Mouse (Mus musculus) brown adipose tissue, adult 24 weeks (tissue): Measurements from ENCODE around the gene Cd83. TPM values are rescaled to one million over a fixed set of nuclear protein-coding genes. Genes with fewer than 3 reads are reported as not detected.

ENCODE experiments used
- H3K27ac ChIP-seq: fragments of 200-500 bp; replicated peaks from 2 replicates; pipeline ENCODE4 v1.5.1; 2012; ENCODE audit warnings: low read depth, mild to moderate bottlenecking, low read length
- H3K4me1 ChIP-seq: fragments of 200-500 bp; 2 replicates; pipeline ENCODE4 v1.6.1; 2012; ENCODE audit warnings: low read length, mixed read lengths; ENCODE audit not compliant: control insufficient read depth, insufficient read depth, insufficient read length
- H3K4me3 ChIP-seq: fragments of 200-500 bp; 2 replicates; pipeline ENCODE4 v1.5.1; 2012; ENCODE audit warnings: low read depth, mild to moderate bottlenecking, low read length, moderate library complexity; ENCODE audit not compliant: insufficient read depth
- polyA plus RNA-seq: library from polyadenylated mRNA; stranded (reverse); fragments of >200 nt; gene quantifications from 2 replicates; pipeline ENCODE4 v1.2.4, GENCODE M21; 2012; ENCODE audit not compliant: missing spikeins, insufficient read depth, insufficient read length

Gene Cd83
- polyA plus RNA-seq, 1 experiment, result 6.7 TPM

DNA sequence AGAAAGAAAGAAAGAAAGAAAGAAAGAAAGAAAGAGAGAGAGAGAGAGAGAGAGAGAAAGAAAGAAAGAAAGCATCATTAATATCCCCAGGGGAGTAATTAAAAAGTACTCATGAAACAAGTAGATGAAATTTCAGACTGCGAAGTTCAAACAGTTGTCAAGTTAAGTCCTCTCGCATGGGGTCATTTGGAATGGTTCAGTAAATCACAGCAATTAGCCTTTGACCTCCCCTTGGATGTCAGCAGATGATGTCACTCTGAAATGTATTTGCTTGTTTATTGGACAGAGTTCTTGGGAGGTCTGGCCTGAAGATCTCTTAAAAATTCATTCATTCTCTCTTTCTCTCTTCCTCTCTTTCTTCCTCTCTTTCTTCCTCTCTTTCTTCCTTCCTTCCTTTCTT lies 2.7 kb downstream of the Cd83 start:
- no peak overlapping the region for H3K4me3 ChIP-seq
- H3K4me1 ChIP-seq, result peaks cover 4% of the 10 kb centered on the region
- no peak overlapping the region for H3K27ac ChIP-seq

DNA sequence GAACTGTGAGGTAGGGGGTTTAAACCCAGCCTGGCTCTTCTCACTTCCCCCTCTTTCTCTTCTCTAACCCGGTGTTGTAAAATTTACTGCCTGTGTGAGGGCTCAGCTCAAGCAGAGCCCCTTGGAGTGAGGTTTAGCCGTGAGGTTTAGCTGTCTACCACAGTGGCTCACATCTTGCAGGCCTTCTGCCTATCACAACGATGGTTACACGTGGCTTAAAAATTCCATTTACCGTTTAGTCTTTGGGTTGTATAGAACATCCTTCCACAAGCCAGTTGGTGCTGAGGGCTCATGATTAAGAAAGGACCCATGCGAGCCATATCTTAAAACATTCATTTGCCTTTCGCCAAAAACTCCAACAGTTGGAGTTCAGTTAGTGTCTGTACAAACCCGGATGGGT lies 3.5 kb downstream of the Cd83 start:
- peaks cover 4% of the 10 kb centered on the region for H3K4me1 ChIP-seq
- H3K27ac ChIP-seq, result peak overlapping the region; percentile 69
- H3K4me3 ChIP-seq, result no peak overlapping the region

DNA sequence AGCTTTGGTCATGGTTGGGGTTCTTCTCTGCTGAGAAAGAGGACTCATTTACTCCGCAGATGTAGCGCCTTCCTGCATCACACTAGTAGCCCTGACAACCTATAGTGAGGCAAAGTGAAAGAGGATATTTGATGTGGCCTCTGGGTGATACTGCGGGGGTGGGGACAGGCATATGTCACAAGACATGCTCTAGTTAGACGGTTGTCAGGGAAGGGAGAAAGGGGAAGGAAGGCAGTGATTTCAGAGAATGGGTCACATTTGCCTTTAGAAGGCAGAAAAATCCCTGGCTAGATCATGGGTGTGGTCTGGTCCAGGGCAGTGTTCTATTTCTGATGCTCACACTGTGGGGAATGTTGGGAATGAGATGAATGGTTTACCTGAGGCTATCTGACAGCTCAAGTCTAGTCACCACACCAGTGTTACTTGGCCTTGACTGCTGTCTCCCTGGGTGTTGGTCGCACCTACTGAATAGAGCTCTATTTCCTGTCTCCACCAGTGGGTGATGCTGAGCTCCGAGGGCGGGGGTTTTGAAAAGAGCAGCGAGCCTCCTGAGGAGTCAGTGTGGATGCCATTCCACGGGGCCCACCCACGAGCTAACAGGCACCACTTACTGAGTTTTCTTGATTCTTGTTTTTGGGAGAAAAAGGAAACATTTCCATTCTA lies 4.5 kb downstream of the Cd83 start:
- peak overlapping the region; percentile 69 for H3K27ac ChIP-seq
- peaks cover 4% of the 10 kb centered on the region for H3K4me1 ChIP-seq

DNA sequence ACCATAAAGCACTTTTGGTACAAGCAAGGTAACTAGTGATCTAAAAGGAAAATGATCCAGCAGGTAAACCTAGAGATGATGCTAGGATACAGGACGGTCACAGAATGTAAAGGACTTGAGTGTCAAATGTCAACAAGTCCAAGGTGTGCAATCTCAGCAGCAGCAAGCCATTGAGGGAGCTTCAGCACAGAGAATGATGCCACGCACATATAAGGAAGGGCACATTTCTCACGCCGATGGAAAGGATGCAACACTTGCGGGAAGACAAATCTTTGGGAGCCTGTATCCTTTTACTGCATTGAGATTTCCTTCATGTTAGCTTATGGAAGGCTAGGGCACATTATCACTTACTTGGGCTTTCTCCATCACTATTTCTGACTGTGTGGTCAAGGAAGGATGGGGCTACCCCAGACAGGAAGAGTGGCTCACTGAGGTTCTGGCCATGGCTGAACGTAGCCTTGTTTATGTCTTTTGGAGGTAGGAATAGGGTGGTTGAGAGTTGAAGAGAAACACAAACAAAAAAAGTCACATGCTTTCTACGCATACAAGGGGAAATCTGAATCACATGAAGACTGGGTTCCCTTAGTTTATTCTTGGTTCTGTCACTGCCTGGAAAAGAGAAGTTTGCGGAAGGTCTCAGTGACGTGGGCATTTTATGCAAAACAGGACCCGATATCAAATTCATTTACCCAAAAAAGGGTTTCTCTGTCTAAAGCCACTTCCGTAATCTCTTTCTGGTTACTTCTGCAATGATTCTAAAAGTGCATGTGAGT lies 5.8 kb downstream of the Cd83 start:
- H3K27ac ChIP-seq, result peak overlapping the region; percentile 15

More for the DNA sequence above, 4.5 kb downstream of the Cd83 start:
- no peak overlapping the region for H3K4me3 ChIP-seq

DNA sequence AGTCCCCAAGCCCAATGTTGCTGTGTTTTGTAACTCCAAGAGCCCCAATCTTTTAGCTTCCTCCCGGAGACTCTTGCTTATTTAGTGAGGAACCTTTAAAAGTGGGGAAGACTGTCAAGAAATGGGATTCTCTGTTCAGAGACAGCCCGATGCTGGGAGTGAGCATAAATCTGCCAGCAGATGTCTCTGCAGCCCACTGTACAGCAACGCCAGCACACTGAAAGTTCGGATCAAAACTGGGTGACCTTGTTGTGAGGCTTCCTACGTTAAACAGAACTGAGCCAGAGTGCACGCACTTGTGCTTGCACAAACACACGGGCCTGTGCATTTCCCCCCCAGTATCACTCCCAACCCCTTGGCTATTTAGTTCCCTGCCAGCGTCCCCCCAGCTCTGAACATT lies 10.8 kb downstream of the Cd83 start:
- Histone ChIP-seq H3K27ac (no peak overlapping the region), H3K4me3 (no peak overlapping the region), H3K4me1 (no peaks in the 10 kb centered on the region)

More for the DNA sequence above, 5.8 kb downstream of the Cd83 start:
- Histone ChIP-seq H3K4me1 (no peaks in the 10 kb centered on the region), H3K4me3 (no peak overlapping the region)

DNA sequence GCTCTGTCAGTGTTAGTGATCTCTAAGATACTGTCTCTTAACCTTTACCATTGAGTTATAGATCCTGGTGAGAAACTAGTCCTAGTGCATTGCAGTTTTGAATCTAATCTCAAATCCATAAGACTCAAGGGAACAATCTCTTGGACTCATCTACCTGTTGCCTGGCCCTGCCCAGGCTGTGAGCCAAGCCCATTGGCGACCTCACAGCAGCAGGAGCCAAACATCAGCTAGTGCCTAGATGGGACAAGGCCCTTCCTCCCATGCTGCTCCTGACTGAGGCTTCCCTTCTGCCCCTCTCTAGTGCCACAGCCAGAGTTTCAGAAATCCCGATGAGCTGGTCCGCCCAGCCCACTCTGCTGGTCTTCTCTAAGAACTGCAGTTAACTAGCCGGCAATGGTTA lies 14.1 kb downstream of the Cd83 start:
- H3K27ac ChIP-seq, result no peak overlapping the region
- no peak overlapping the region for H3K4me3 ChIP-seq
- no peaks in the 10 kb centered on the region for H3K4me1 ChIP-seq

DNA sequence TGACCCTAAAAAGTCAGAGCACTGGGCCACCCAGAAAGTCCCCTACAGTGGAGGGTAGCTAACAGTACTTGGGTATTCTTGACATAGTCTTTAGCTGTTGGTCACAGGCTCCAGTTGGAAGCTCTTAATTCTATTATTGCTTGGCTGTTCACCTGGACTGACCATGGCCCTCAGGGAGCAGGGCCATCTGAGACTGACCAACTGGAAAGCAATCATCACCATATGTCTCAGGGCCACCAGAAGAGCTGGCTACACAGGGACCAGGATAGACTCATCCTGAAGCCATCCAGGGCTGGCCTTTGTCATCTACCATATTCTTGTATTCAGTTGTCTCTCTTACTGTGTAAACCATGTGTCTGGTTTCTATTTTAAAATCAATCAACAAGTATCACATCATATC lies 15.6 kb downstream of the Cd83 start:
- no peak overlapping the region for H3K27ac ChIP-seq
- H3K4me1 ChIP-seq, result no peaks in the 10 kb centered on the region
- H3K4me3 ChIP-seq, result no peak overlapping the region

DNA sequence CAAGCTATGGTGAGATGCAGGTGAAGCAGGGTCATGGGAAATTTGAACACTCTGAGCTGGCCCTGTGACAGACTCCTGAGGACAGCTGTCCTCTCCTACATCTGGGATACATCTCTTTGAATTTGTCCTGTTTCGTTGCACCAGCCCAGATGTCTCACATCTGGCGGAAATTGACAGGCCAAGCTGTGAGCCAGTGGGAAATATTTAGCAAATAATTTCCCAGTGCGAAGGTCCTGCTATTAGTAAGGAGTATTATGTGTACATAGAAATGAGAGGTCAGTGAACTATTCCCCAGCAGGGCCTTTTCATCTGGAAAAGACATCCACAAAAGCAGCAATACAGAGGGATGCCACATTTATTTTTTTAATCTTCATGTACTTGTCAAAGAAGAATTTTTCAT lies 17.4 kb downstream of the Cd83 start:
- Histone ChIP-seq H3K4me1 (peaks cover 2% of the 10 kb centered on the region; the same call in 1 of the 2 replicates), H3K27ac (no peak overlapping the region)

DNA sequence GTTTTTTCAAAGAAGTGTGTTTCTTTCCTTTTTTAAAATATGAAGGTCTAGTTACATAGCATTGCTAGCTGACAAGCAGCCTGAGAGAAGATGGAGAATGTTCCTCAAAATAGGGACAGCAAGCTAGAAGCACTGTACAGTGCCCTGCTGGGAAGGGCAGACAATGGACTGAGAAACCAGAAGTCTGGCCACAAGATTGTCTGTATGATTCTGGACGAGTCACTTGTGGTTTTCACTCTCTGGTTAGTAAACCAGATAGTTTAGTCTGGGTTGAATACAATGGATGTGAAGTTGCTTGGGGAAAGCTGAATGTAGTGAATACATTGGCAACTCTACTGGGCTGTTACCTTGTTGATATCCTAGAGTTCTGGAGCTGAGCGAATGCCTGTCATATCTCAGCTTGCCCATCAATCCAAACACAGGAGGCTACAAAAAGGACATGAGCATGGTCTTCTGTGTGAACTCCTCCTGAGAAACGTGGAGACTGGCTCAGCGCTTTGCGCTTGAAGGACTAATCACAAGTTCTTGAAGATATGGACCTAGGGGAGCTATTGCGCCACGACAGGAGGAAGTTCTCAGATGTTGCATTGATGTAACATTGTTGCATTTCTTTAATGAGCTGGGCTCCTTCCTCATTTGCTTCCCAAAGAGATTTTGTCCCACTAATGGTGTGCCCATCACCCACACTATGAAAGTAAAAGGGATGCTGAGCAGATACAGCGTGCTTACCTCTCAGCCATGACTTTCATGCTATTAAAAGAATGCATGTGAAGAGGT lies 18.0 kb downstream of the Cd83 start:
- no peak overlapping the region for H3K27ac ChIP-seq
- H3K4me3 ChIP-seq, result no peak overlapping the region
- peaks cover 6% of the 10 kb centered on the region; the same call in 1 of the 2 replicates for H3K4me1 ChIP-seq

More for the DNA sequence above, 17.4 kb downstream of the Cd83 start:
- no peak overlapping the region for H3K4me3 ChIP-seq

DNA sequence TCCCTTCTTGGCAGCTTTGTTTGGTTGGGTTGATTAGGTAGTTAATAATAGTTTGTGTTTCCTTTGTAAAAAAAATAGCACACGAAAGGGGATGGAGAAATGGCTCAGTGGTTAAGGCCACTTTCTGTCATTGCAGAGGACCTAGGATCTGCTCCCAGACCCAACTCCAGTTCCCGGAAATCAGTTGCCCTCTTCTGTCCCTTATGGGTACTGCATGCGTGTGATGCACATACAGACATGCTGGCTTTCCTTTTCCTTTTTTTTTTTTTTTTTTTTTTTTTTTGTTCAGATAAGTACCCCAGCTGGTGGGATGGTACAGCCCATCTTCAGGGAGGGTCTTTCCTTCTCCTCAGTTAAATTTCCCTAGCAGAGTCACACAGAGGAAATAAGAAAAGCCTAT lies 20.1 kb downstream of the Cd83 start:
- Histone ChIP-seq H3K27ac (no peak overlapping the region), H3K4me3 (no peak overlapping the region), H3K4me1 (peaks cover 6% of the 10 kb centered on the region; the same call in 1 of the 2 replicates)

DNA sequence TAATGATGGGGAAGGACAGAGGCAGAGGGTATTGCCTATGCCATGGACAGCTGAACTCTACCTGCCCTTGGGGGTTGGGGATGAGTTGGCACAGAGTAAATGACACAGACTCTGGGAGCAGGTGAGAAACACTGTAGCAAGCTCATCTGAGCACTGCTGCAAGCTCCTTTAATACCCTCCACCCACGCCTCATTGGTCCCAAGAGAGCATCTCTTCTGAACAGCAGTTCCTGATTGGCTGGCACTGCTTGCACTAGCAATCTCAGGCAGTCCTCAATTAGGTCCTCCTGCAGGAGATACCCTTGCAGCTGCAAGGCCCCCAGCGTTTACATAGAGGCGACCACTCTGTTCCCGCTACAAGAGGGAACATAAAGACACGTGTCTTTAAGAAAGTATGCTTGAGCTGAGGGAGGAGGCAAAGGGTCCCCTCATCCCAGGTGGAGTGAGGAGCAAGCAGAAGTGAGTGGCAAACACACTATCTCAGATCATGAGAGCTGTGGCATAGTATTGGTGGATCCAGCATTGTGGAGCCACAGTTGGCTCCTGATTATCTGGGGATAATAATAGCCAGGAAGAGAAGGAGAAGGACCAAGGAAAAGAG lies 20.7 kb downstream of the Cd83 start:
- peaks cover 6% of the 10 kb centered on the region; the same call in 1 of the 2 replicates for H3K4me1 ChIP-seq
- H3K27ac ChIP-seq, result no peak overlapping the region
- H3K4me3 ChIP-seq, result no peak overlapping the region

DNA sequence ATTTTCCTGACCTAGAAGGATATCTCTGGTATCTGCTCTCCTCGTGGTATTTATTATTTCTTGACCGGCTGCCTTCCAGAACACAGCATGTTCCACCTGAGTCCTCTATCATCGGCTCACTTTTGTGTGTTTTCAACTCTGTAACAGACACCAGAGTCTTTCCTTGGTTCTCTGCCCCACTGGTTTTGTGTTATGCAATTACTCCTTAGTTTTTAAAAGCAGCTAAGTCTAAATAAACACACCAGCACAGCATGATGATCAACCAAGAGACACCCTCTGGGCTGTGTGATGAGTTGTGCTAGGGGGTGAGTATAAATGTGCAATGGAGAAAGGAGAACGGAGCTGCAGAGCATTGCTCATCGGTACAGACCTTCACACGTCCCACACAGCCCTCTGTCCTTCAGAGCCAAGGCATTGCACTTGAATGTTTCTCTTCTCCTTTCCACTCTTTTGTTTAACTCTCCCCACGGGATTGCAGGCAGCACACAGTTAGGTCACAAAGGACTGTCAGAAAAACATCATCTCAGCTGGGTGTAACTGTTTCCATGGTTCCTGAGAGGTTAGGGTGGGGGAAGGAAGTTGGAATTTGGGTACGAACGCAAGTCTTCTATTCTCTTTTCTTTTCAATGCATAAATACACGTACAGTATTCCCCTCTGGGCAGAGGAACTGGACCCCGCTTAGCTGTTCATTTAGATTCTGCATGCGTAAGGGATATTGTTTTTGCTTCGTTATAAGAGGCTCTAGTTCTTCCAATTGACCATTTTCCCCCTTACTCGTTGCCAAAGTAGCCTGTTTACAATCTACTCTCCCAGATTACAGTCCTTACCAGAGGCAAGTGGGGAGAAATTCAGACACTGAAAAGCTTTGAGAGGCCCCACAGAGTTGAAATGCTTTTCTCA lies 22.0 kb downstream of the Cd83 start:
- Histone ChIP-seq H3K4me1 (peaks cover 6% of the 10 kb centered on the region; the same call in 1 of the 2 replicates), H3K4me3 (no peak overlapping the region), H3K27ac (no peak overlapping the region)

DNA sequence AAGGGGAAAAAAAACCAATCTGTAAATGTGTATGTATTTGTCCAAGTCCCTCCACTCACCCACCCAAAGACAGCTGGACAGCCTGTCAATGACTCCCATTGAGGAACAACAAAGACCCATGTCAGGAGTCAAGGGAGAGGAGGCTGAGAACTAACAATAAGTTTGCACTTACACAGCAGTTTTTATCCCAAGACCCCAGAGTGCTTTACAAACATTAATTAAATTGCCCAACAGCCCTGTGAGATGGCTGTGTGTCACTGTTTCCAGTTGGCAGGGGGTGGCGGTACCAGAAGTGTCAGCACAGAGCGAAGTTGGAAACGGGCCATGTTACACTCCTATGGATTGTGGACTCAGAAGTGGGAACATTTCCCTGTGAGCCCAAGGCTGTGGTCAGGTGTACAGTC lies 22.7 kb downstream of the Cd83 start:
- Histone ChIP-seq H3K27ac (no peak overlapping the region), H3K4me1 (peaks cover 6% of the 10 kb centered on the region; the same call in 1 of the 2 replicates), H3K4me3 (no peak overlapping the region)

DNA sequence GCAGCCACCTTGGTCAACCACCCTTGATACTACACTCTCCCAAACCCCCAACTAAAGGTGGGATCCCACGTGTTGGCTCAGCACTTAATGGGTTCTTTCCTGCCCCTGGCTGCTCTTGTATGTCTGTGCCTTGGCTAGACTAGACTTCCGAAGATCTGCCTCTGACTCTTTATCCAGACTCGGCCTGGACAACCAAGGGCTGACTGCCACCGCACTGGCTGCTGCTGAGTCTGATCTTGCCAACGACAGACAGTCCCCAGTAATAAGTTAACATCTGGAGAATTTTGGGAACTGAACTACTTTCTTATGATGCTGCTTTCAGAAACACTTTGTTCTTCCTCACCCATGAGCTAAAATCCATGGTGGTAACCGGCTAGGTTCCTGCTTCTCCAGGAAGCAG lies 26.0 kb downstream of the Cd83 start:
- Histone ChIP-seq H3K4me1 (peaks cover 6% of the 10 kb centered on the region; the same call in 1 of the 2 replicates), H3K27ac (no peak overlapping the region)

More for the DNA sequence above, 26.0 kb downstream of the Cd83 start:
- H3K4me3 ChIP-seq, result no peak overlapping the region
